Mouse (Mus musculus) kidney, embryonic 16.5 days (tissue): Measurements from ENCODE around the gene Gm49393. TPM values are rescaled to one million over a fixed set of nuclear protein-coding genes. Genes with fewer than 3 reads are reported as not detected.

Source experiments
- ATAC-seq: fragments of 200-750 bp; cut with Nextera tagmentation; 2 replicates; pipeline ENCODE4 v1.8.0; 2017; ENCODE audit warnings: moderate TSS enrichment; ENCODE audit not compliant: low FRiP score, low TSS enrichment
- H3K27ac ChIP-seq: fragments of 300-500 bp; sonication (generic); 2 replicates; pipeline ENCODE4 v1.5.1; 2014; ENCODE audit warnings: low read length
- H3K27me3 ChIP-seq: fragments of 300-500 bp; sonication (generic); 2 replicates; pipeline ENCODE4 v1.6.1; 2014; ENCODE audit warnings: low read length, control low read depth, mixed read lengths; ENCODE audit not compliant: insufficient read depth
- H3K36me3 ChIP-seq: fragments of 300-500 bp; sonication (generic); 2 replicates; pipeline ENCODE4 v1.6.1; 2014; ENCODE audit warnings: low read length, control low read depth, mixed read lengths; ENCODE audit not compliant: insufficient read depth
- H3K4me1 ChIP-seq: fragments of 300-500 bp; sonication (generic); 2 replicates; pipeline ENCODE4 v1.6.1; 2014; ENCODE audit warnings: low read length, control low read depth, mixed read lengths; ENCODE audit not compliant: insufficient read depth
- H3K4me2 ChIP-seq: fragments of 300-500 bp; sonication (generic); replicated peaks from 2 replicates; pipeline ENCODE4 v1.6.1; 2014; ENCODE audit warnings: low read depth, low read length
- H3K4me3 ChIP-seq: fragments of 300-500 bp; sonication (generic); 2 replicates; pipeline ENCODE4 v1.5.1; 2014; ENCODE audit warnings: mild to moderate bottlenecking, low read length
- H3K9ac ChIP-seq: fragments of 300-500 bp; sonication (generic); replicated peaks from 2 replicates; pipeline ENCODE4 v1.6.1; 2014; ENCODE audit warnings: low read length
- H3K9me3 ChIP-seq: fragments of 300-500 bp; sonication (generic); 2 replicates; pipeline ENCODE4 v1.6.1; 2016; ENCODE audit warnings: low read length, control low read depth
- WGBS: fragments of 180-500 bp; shearing (Covaris S2); extraction: QIAGEN DNeasy Blood & Tissue Kit; methylation state at CpG from one replicate; pipeline ENCODE4 v1.1.7; 2014; 5-methylcytosine and 5-hydroxymethylcytosine counted together
- polyA plus RNA-seq: library from polyadenylated mRNA; unstranded; fragments of >200 nt; fragmentation: Nextera tagmentation; extraction: Ambion mirVana; gene quantifications from 2 replicates; pipeline ENCODE4 v1.2.1, GENCODE M21; 2015

Gm49393 gene
- polyA plus RNA-seq, 1 experiment from 2014 or later, result not detected

DNA sequence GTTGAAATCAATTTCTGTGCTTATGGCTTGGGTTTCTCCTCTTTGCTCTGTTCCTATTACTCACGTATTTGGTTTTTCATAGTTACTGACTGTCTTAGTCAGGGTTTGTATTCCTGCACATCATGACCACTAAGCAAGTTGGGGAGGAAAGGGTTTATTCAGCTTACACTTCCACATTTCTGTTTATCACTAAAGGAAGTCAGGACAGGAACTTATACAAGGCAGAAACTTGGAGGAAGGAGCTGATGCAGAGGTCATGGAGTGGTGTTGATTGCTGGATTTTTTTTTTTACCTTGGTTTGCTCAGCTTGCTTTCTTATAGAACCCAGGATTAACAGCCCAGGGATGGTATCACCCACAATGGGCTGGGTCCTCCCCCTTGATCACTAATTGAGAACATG lies 43.1 kb downstream of the Gm49393 start:
- Histone ChIP-seq H3K27me3 (no peaks in the 10 kb centered on the region), H3K36me3 (no peaks in the 10 kb centered on the region), H3K4me2 (no peak overlapping the region), H3K9ac (no peak overlapping the region), H3K27ac (no peak overlapping the region), H3K4me3 (no peak overlapping the region), H3K4me1 (no peaks in the 10 kb centered on the region), H3K9me3 (no peaks in the 10 kb centered on the region)
- ATAC-seq, result no peak
- WGBS, result 94% methylated on average over 1 of the region's 1 CpGs

- WGBS, result 67% methylated on average over 1 of the region's 1 CpGs
- ATAC-seq, result no peak
- no peak within 1 kb of the TSS for H3K4me2 ChIP-seq
Observed at GRCm38 (mm10) chr13:60864281-60864680, 71.1 kb downstream of the Gm49393 start, which contains the start of gene 4930486L24Rik. Gene 4930486L24Rik, minus strand, starts transcription at chr13:60864475.

GRCm38 (mm10) chr13:60848241-60849120 lies 86.9 kb downstream of the Gm49393 start:
- Histone ChIP-seq H3K27me3 (no peaks in the 10 kb centered on the region), H3K9ac (no peak overlapping the region), H3K9me3 (no peaks in the 10 kb centered on the region), H3K4me3 (no peak overlapping the region), H3K4me2 (no peak overlapping the region), H3K27ac (no peak overlapping the region), H3K36me3 (no peaks in the 10 kb centered on the region), H3K4me1 (no peaks in the 10 kb centered on the region)
- ATAC-seq, result no peak
- 78% methylated on average over 4 of the region's 4 CpGs for WGBS

More at GRCm38 (mm10) chr13:60864281-60864680, 71.1 kb downstream of the Gm49393 start, which contains the start of gene 4930486L24Rik:
- no peak within 1 kb of the TSS for H3K4me3 ChIP-seq
- H3K27ac ChIP-seq, result no peak within 1 kb of the TSS
- no peak within 1 kb of the TSS for H3K9ac ChIP-seq
- H3K4me1 ChIP-seq, result no peaks in the 10 kb centered on the region
- no peaks in the 10 kb centered on the region for H3K27me3 ChIP-seq
- no peaks in the 10 kb centered on the region for H3K9me3 ChIP-seq
- H3K36me3 ChIP-seq, result no peaks in the 10 kb centered on the region

DNA sequence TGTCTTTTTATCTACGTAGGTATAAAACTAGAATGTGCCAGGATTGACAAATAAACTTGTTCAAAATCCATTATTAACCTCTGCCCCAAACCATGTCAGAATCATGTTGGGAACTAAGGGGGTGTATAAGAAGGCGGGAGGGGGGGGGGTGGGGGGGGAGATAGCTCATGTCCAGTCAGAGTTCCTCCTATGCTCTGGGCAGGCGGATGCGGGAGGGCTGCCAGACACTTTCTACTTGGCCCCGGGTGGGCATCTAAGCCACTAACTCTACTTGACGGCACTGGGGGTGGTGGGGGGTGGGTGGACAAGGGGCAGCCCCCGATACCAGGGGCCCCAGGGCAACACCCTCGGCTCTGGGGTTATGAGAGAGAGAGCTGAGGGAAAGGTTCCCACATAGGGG lies 92.2 kb downstream of the Gm49393 start:
- no peaks in the 10 kb centered on the region for H3K9me3 ChIP-seq

GRCm38 (mm10) chr13:60842703-60843102 lies 92.7 kb downstream of the Gm49393 start:
- Histone ChIP-seq H3K36me3 (no peaks in the 10 kb centered on the region), H3K27me3 (no peaks in the 10 kb centered on the region), H3K4me3 (no peak overlapping the region), H3K4me1 (no peaks in the 10 kb centered on the region), H3K9ac (no peak overlapping the region), H3K4me2 (no peak overlapping the region), H3K9me3 (no peaks in the 10 kb centered on the region), H3K27ac (no peak overlapping the region)
- no peak for ATAC-seq
- 78% methylated on average over 6 of the region's 6 CpGs for WGBS

More for the DNA sequence above, 92.2 kb downstream of the Gm49393 start:
- H3K4me1 ChIP-seq, result no peaks in the 10 kb centered on the region
- no peak overlapping the region for H3K4me3 ChIP-seq
- no peaks in the 10 kb centered on the region for H3K36me3 ChIP-seq
- no peak overlapping the region for H3K27ac ChIP-seq
- H3K4me2 ChIP-seq, result no peak overlapping the region
- WGBS, result 86% methylated on average over 8 of the region's 8 CpGs
- H3K9ac ChIP-seq, result no peak overlapping the region
- no peak for ATAC-seq
- H3K27me3 ChIP-seq, result no peaks in the 10 kb centered on the region

- Histone ChIP-seq H3K9me3 (no peaks in the 10 kb centered on the region), H3K27me3 (no peaks in the 10 kb centered on the region), H3K27ac (no peak overlapping the region), H3K9ac (no peak overlapping the region), H3K4me3 (no peak overlapping the region), H3K4me1 (no peaks in the 10 kb centered on the region), H3K4me2 (no peak overlapping the region), H3K36me3 (no peaks in the 10 kb centered on the region)
- 72% methylated on average over 2 of the region's 2 CpGs for WGBS
- no peak for ATAC-seq
Observed at GRCm38 (mm10) chr13:60839353-60839902, 96.0 kb downstream of the Gm49393 start.

DNA sequence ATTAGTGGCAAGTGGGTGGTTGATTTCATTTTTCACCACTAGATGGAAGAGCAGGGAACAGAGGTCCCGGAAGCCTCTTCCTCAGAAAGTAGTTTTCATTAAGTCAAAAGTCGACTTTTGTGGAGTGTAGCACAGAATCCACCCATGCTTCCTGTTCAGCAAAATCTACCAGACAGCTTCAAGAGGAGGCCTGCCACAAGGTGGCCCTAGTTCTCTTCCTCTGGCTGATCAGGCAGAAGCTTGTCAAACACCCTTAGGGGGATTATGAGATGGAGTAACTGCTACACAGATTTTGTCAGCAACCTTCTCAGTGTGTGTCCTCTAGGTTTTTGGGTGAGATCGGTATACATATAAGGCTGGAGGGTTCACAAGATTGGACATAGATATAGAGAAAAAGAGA lies 109.3 kb downstream of the Gm49393 start:
- WGBS, result 61% methylated on average over 3 of the region's 3 CpGs
- Histone ChIP-seq H3K9me3 (no peaks in the 10 kb centered on the region), H3K27ac (no peak overlapping the region), H3K9ac (no peak overlapping the region), H3K36me3 (no peaks in the 10 kb centered on the region), H3K4me1 (no peaks in the 10 kb centered on the region), H3K4me2 (no peak overlapping the region), H3K4me3 (no peak overlapping the region), H3K27me3 (no peaks in the 10 kb centered on the region)
- no peak for ATAC-seq

DNA sequence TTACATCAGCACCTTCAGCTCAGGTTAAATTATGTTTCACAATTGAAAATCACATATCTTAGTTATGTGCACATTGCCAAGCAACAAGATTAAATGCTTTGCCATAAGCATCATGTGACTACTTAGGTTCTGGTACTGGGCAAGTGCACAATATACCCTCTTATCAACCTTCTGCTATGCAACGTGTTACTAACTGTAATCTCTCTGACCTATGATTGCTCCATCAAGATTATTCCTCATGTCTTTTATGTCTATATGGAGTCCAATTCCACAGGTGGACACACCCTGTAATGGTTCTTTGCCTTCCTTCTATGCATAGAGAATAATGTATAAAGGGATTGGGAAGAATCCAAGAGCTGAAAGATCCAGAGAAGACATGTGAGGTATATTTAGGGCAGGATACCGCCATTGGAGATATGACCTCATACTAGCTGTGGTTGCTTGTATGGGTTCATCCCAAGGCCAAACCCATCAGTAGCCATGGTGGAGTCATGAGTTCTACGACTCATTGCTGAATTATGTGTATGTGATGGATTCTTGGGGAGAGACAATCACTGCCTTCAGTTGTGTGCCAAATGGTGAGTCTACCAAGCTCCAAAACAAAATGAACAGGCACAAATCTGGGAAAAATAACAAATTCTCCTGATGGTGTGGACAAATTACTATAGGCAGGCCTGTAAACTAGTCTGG lies 114.8 kb downstream of the Gm49393 start:
- no peak overlapping the region for H3K4me2 ChIP-seq
- 62% methylated on average over 3 of the region's 3 CpGs for WGBS
- no peak for ATAC-seq
- no peaks in the 10 kb centered on the region for H3K36me3 ChIP-seq
- no peaks in the 10 kb centered on the region for H3K27me3 ChIP-seq
- no peak overlapping the region for H3K4me3 ChIP-seq
- no peaks in the 10 kb centered on the region for H3K9me3 ChIP-seq
- H3K9ac ChIP-seq, result no peak overlapping the region
- H3K27ac ChIP-seq, result no peak overlapping the region
- H3K4me1 ChIP-seq, result no peaks in the 10 kb centered on the region

GRCm38 (mm10) chr13:60819469-60819868 lies 115.9 kb downstream of the Gm49393 start:
- no peak overlapping the region for H3K9ac ChIP-seq
- no peaks in the 10 kb centered on the region for H3K36me3 ChIP-seq
- no peak for ATAC-seq
- 10% methylated on average over 7 of the region's 7 CpGs for WGBS
- H3K9me3 ChIP-seq, result no peaks in the 10 kb centered on the region
- H3K4me1 ChIP-seq, result no peaks in the 10 kb centered on the region
- H3K4me2 ChIP-seq, result no peak overlapping the region
- H3K27me3 ChIP-seq, result no peaks in the 10 kb centered on the region
- H3K27ac ChIP-seq, result no peak overlapping the region
- no peak overlapping the region for H3K4me3 ChIP-seq
